Mouse (Mus musculus) adrenal gland, adult 18-20 months (tissue): ENCODE results near the gene Myo3b. TPM values are rescaled to one million over a fixed set of nuclear protein-coding genes. Genes with fewer than 3 reads are reported as not detected.
"Not testable (repeated sequence)": the region's sequence is repeated elsewhere in the genome, so short reads cannot be mapped to it uniquely, and the experiment has no call there.

Experiments used
- DNase-seq, 2 experiments: peaks; one replicate each; pipeline ENCODE4 v3.0.0; 2021 to 2022; ENCODE audit warnings: low spot score in 2 of 2
- long read RNA-seq, 2 experiments: library from polyadenylated mRNA; stranded (forward); transcript quantifications; one replicate each; pipeline ENCODE4 v2.0.0; 2021
- total RNA-seq, 2 experiments: library from RNA; stranded (reverse); gene quantifications; 1 replicate in 1 of 2; 2 replicates in 1 of 2; pipeline ENCODE4 v1.2.3; 2021

The Myo3b gene
- total RNA-seq: not detected
- long read RNA-seq, experiment 1: 0 reads
- long read RNA-seq, experiment 2: 0 reads

DNA sequence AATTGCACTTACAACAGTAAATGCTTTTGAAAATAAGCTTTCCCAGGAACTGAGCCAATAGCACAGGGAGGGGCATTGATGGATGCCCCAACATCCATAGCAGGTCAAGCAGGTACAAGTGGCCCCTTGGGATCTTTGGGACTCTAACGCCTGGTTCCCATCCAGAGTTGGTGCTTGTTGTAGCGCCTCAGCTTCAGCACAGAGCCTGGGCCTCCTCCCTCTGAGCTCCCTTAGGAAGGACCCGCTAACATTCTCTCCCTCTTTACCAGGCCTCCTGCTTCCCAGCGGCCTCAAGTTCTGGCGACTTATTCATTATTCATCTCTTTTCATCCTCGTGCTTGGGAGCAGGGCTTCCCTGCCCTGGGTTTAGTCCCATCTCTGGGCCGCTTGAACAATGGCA, at the start of gene Myo3b:
Gene Myo3b, plus strand, starts transcription at position 375 of the 400 bp plus-strand sequence.
- no peak for DNase-seq

DNA sequence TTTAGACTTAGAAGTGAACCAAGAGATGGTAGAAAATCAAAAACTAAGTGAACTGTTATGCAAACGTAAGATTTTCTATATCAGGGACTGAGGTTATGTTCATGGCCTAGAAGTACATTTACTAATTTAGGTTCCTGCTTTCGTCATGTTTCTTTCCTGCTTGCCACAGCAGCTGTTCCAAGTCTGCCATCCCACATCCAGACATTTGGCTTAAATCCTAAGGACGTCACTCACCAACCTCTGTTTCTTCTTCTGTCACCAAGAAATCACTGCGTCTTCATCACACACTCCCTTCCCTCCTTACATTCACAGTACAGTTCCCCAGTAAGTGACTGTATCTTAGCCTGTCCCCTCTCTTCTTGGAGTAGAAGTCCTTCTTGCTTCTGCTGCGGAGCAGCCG, 49.7 kb upstream of the Myo3b start:
- DNase-seq: no peak

DNA sequence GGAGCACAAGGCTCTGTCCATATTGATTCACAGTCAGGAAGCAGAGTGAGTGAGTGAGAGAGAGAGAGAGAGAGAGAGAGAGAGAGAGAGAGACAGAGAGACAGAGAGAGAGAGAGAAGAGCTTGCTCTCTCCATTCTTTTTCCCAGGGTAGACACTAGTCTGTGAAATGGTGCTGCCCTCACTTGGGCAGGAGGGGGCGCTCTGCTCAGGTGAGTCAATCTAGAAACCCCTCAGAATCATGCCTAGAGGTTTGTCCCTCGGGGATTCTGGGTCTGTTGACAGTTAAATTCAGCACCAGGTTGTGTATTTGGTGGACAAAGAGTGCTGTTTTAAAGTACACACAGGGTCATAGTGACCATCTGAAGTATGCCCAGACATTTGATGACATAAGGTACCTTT, 48.3 kb upstream of the Myo3b start:
- no peak for DNase-seq

DNA sequence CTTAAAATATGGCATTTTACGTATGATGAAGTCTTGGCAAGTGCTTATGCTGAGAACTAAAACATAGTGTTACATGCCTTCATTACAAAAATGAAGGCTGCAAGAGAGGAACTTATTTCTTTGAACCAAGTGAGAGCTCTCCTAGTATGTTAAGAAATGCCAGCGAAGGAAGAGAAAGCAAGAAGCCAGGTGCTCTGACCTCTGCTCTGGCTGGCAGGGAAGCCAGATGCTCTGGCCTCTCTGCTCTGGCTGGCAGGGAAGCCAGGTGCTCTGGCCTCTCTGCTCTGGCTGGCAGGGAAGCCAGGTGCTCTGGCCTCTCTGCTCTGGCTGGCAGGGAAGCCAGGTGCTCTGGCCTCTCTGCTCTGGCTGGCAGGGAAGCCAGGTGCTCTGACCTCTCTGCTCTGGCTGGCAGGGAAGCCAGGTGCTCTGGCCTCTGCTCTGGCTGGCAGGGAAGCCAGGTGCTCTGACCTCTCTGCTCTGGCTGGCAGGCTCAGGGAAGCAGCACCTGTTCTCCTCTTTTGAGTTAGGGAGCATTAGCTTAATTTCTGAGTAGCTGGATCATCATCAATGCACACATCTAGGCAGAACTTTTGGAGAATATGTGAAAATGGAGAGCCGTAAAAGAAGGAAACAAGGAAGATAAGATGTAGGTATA, 44.7 kb upstream of the Myo3b start:
- not testable (repeated sequence) for DNase-seq

DNA sequence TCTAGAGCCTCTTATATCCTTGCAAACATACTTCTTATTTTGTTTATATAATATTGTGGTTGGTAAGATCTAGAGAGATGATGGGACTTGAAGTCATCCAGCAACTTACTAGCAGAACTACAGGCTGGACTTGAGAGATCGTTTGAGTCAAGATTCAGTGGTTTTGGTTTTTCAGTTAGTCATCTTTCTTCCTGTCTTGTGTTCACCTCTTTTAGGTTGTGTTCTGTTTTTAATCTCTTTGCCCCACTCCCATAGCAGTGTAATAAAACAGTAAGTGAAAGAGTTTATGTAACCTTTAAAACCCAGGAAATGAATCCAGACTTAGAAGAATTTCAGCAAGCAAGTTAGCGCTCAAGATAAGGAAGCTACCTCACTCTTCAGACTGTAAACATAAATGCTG, 44.1 kb upstream of the Myo3b start:
- no peak for DNase-seq

DNA sequence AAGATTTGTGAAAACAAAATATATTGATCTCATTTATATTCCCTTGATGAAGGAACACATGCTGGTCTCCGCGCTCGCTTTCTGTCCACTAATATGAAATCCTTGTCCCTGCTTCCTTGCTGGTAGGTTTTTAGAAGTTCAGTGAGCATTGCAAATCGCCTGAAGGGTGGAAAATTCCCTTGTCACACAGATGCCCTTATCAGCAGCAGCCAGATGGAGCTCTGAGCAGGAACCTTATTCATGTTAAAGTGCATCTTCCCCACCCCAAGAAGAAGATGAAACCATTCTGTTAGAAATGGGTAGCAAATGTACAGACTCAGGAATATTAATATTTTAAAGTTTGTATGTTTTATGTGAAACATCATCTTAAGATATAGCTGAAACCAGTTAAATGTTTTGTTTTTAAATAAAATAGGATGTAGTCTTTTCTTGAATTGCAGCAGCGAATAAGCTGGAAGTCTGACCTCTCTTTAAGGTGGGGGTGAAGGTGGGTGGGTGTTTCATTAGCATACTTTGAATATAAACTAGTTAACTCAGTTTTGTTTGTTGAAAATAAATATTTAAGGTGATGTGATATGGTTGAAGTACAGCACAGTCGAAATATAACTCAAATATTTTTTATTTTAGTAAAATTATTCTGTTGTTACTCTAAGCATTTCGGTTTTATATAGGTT, 39.7 kb upstream of the Myo3b start:
- no peak for DNase-seq

DNA sequence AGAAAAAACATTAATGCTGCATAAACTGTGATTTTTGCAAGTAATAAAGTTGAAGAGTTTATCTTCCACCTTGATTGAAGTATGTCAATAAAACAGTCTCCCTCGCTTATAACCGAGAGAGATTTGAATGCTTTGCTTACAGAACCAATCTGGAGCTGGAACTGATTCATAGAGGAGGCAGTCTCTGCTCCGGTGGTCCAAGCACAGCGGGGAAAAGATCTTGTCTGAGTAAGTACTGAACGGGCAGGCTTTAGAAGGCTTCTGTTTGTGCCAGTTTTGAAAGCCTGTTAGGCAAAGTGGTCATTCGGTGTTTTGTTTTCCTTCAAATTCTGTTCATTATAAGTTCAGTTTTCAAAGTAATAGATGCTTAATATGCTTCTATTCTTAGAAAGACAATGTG, 38.6 kb upstream of the Myo3b start:
- DNase-seq: no peak

DNA sequence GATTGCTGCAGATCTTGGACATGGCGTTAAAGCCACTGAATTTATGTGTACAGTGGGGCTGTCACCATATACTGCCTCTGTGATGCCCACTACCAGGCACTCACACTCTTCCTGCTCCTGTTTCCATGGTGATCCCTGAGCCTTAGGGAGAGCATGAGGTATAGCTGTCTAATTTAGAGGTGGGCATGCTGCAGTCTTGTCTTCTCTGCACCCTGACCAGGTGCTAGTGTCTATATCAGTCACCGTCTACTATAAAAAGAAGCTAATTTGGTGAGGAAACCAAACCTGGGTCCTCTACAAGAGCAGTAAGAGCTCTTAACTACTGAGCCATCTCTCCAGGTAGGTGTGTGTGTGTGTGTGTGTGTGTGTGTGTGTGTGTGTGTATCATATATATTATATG, 32.4 kb upstream of the Myo3b start:
- no peak for DNase-seq

DNA sequence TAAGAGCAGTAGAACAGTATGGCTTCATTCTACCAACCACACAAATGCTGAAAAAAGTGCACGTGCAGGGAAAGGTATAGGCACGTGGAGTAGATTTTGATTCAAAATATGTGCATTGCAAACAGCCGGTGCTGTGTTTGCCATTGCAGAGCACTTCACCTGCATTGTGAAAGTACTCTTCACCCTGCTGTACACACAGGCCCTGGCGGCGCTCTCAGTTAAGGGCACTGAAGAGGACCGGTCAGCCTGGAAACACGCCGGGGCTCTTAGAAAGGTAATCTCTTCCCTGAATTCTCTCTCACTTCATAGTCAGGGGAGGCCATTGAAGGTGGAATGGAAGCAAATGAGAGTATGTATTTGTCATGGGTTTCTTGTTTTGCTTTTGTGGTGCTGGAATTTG, 26.0 kb upstream of the Myo3b start:
- no peak for DNase-seq

DNA sequence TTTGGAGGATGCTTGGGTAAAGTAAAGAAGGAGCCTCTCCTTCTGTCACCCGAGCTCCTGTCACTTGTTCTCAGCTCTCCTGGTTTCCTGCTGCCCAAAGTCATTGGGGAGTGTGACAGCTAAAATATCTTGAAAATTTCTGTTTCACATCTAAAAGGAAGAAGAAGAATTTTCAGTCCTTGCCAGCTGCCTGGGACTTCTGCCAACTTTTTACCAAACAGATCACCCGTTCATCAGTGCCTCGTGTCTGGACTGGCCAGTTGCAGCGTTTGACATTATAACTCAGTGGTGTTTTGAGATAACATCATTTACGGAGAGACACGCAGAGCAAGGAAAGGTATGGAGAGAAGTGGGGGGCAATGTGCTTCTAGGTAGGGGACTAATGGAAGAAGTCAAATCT, 20.7 kb upstream of the Myo3b start:
- peak; percentile 28 to 33 for DNase-seq

DNA sequence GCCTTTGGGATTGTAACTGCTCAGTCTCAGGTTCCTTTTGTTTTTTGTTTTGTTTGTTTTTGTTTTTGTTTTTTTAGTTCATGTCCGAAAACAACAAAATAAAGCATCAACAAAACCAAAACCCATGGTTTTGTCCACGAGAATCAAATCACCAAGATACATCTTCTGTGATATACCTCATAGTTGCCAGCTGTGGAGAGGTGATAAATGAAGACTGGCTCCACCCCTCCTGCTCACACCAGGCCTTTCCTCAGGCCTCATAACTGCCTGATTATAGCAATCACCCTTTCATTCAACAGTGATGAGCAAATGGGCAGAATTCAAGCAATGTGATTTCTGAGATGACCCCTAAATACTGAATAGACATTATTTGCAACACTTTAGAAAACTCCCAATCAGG, 14.5 kb upstream of the Myo3b start:
- DNase-seq: no peak

DNA sequence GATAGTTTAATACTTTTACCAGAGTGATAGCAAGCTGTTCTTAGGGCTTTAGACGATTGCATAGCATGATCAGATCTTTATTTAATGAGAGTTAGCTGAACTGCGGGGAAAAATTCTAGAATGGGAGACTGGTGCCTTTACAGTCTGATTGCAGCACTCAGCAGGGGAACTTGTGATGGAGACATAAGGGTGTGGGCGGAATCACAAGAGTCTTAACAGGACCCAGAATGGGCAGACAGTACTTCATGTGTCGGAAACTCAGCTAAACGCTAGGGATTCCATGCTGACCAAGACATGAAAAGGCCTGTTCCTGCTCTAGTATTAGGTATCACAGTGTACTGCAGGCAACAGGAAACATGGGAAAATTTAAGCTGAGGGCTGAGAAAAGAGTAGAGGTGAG, 13.2 kb upstream of the Myo3b start:
- no peak for DNase-seq

DNA sequence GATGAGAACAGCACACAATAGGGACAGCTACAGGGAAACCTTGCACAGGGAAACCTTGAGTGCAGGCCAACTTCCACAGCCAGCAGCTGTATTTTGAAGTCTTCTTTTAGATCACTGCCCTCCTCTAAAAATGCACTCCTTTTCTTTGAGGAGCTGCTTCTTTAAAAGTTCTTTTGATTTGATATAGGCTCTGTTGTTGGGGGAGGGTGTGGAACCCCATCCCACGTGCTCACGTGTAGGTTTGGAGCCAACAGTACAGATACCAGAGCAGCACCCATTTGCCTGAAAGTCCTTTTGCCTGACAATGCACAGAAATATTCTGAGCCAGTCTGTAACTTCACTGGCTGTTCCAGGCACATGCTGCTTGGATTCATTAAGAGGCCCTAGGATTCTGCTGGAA, 7.5 kb upstream of the Myo3b start:
- no peak for DNase-seq

DNA sequence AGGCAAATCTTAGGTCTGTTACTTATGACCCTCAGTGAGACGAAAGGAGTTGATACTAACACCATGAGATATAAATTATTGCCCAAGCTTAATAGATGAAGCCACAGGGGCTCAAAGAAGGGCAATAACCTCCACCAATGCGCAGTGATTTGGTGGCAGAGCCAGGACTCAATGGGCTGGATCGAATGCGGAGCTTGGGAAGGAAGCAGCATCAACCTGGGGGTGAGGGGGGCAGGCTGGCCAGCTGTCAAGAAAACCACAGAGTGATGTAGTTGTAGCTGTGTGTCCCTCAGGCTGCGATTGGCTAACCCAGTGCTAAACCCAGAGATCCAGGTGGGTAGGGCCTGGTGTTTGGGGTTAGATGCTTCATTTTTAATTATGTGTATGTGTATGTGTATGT, 4.0 kb upstream of the Myo3b start:
- DNase-seq: no peak

DNA sequence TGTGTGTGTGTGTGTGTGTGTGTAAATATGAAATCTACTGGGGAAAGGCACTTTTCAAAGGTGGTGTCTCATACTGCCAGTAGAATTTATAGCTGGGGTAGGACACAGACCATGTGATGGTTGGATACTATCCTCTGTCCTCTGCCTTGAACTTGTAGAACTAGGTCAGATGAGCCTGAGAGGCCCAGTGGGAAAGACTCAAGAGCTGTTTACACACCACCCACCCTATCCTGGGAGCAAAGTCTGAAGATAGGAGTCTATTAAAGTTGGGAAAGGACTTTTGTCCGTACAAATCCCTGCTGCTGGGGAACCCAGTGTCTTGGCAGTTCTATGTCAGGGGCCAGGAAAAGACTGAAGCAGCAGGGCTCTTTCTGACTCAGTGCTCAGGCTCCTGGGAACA, 3.6 kb upstream of the Myo3b start:
- DNase-seq: no peak

DNA sequence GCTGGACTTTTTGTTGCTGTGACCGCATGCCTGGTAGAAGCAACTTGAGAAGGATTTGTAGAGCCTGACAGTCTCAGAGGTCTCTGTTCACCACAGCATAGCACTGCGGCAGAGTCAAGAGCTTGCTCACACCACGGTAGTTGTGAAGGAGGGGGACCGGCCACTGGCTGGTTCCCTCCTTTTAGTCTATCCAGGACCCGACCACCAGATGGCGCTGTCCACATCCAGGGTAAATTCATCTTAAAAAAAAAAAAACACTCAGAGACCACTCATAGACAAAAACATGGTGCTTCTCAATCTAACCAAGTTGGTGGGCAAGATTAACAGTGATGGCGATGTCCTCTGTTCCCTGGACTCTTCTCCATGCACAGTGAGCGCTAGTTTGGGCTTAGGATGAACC, 1.7 kb upstream of the Myo3b start:
- peak; percentile 23 to 35 for DNase-seq

DNA sequence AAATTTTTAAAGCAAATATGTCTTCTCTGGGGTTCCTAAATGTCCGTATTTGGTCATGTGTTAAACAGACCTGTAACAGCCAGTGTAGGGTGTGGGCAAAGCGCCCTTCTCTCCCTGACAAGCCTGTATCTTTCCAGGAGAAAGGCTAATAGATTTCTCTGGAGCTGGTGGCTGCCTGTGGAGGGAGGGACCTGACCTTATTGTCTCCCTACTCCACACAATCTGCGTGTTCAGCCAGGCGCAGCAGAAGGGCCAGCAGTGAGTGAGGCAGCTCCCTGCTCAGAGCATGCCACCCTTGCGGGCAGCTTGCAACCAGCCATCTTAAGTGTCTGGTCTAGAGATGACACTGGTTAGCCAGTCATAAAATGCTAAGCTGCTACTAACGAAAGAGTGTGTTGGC, 5.5 kb downstream of the Myo3b start:
- DNase-seq: no peak

DNA sequence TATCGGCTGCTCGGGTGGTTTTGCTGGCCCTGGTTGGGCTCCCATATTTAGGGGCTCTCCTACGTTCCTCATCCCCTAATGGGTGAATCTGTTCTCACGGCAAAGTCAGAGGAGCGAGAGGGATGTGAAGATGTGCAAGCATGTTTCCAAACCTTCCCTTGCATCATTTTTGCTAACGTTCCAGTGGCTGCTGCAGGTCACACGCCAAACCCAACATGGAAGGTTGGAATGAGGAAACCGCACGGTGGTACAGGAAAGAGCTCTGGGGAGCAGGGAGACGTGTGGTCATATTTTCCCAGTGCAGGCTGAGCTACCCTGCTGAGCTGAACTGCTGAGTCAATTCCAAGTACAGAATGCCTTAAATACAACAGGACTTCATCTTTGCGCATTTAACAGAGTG, 8.9 kb downstream of the Myo3b start:
- no peak for DNase-seq

DNA sequence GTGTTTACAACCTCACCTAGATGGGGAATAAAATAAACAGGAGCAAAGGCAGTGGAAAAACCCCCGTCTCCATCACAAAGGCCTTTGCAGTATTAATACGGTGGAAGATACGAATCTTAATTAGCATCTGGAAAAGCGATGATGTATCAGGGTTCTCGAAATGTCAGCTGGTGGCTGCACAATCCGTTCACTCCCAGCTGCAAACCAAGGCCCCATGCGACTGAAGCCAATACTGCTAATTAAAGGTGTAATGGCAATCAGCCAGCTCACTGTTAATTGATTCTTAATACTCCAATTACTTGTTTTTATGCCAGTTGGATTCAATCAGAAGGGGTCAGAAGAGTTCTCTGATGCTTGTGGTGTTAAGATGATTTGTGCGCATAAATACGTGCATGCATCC, 14.9 kb downstream of the Myo3b start:
- no peak for DNase-seq

DNA sequence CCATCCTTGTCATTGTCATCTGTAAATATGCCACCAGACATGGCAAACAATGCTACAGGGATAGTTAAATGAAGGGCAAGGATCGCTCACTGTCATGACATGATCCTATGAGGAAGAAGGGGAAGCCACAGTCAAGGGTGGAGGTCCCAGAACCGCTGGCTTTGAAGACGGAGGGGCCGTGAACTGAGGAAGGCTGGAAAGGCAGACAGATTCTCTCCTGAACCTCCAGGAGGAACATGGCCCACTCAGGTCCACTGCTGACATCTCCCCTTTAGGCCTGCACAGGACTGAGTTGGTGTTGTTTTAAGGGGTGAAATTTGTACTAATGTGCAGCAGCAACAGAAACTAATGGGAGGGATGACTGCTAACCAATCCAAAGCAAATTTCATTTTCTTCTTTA, 19.3 kb downstream of the Myo3b start:
- DNase-seq: no peak

DNA sequence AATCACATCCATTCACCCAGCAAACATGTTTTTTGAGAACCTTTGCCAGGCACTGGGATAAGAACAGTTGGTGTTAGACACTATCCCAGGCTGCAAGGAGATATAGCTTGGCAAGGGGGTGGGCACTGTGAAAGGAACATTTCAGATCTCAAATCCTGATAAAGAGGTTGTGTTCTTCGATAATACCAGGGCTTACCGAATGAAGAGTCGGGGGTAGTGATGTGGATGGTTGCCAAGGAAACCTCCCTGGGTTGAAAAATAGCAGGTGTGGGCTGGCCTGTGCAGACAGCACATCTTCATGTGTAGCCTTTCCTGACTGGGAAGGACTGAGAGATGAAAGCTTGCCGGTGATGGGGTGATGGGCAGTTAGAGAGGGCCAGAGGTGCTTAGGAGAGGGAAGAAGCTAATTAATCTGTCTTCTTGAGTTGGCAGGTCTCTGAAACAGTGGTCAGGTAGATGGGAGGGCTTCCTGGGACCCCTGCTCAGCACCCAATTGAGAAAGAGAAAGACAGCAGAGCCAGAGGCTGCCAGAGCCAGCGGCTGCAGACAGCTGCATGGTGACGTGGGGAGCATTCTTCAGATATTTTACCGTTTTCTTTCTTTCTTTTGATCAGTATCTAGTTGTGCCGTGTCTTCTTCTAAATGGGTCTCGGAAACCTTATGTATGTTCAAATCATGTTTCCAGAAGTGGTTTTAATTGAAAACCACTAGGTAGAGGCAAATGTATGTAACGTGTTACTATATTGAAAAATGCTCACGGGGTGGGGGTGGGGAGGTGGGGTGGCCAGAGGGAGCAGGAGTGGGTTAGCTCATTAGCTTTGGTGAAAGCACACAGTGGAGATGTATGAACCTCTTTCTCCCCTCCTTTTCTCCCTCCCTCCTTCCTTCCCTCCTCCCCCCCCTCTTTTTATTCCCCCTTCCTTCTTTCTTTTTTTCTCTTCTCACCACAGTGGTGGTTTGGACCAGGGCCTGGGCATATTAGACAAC, 21.7 kb downstream of the Myo3b start:
- DNase-seq: no peak

DNA sequence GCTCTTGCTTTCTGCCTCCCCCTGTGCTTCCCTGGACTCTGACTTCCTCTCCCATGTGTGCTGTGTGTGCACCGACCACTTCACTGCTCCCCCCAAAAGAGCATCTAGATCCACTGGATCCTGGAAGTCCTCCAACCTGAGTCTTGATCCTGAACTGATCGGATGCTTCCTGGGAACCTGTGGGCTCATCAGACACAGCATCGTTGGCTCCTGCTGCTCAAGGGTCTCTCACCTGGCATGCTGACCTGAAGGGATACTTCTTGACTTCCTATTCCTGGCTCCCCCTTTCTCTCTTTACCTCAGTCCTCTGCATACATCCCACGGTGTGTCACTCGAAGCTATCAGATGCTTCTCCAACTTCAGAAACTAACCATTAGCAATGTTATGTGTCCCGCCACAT, 26.2 kb downstream of the Myo3b start:
- no peak for DNase-seq
